Mouse (Mus musculus): Measurements from ENCODE around the gene Ccdc106. TPM values are rescaled to one million over a fixed set of nuclear protein-coding genes. Genes with fewer than 3 reads are reported as not detected.

Ccdc106 gene
- polyA plus RNA-seq, 1 experiment from 2014 or later = 2.9 TPM

- peaks cover 49% of the 10 kb centered on the region for H3K36me3 ChIP-seq (ENCODE audit: control insufficient read depth, insufficient read depth, low read length)
- H3K9ac ChIP-seq (ENCODE audit: low read depth, low read length) = no peak overlapping the region
- ATAC-seq (replicated peaks; ENCODE audit: insufficient number of reproducible peaks, low FRiP score, low TSS enrichment) = no peak
- peaks cover 4% of the 10 kb centered on the region; the same call in 1 of the 2 replicates for H3K4me1 ChIP-seq (ENCODE audit: control insufficient read depth, insufficient read depth, low read length)
- no peak overlapping the region for H3K4me2 ChIP-seq
- no peaks in the 10 kb centered on the region for H3K27me3 ChIP-seq (ENCODE audit: control insufficient read depth, insufficient read depth, low read length)
- peaks cover 19% of the 10 kb centered on the region for H3K9me3 ChIP-seq (replicated peaks; ENCODE audit: control insufficient read depth, low read length)
- WGBS (ENCODE audit: insufficient replicate concordance) = 91% methylated on average over 17 of the region's 17 CpGs
- no peak overlapping the region for H3K4me3 ChIP-seq (ENCODE audit: low read depth, low read length)
- H3K27ac ChIP-seq (ENCODE audit: low read depth, low read length) = no peak overlapping the region
Measured at GRCm38 (mm10) chr7:5035628-5036027, 15.3 kb downstream of the Ccdc106 start.

- Histone ChIP-seq H3K9ac (ENCODE audit: low read depth, low read length) (no peak overlapping the region), H3K36me3 (ENCODE audit: control insufficient read depth, insufficient read depth, low read length) (peaks cover 44% of the 10 kb centered on the region), H3K4me2 (no peak overlapping the region), H3K27me3 (ENCODE audit: control insufficient read depth, insufficient read depth, low read length) (no peaks in the 10 kb centered on the region), H3K9me3 (replicated peaks; ENCODE audit: control insufficient read depth, low read length) (peaks cover 13% of the 10 kb centered on the region), H3K4me3 (ENCODE audit: low read depth, low read length) (no peak overlapping the region), H3K27ac (ENCODE audit: low read depth, low read length) (no peak overlapping the region), H3K4me1 (ENCODE audit: control insufficient read depth, insufficient read depth, low read length) (peaks cover 4% of the 10 kb centered on the region; the same call in 1 of the 2 replicates)
- 83% methylated on average over 9 of the region's 9 CpGs for WGBS (ENCODE audit: insufficient replicate concordance)
- no peak for ATAC-seq (replicated peaks; ENCODE audit: insufficient number of reproducible peaks, low FRiP score, low TSS enrichment)
Measured at GRCm38 (mm10) chr7:5036136-5036535, 15.8 kb downstream of the Ccdc106 start.

- peaks cover 5% of the 10 kb centered on the region for H3K9me3 ChIP-seq (replicated peaks; ENCODE audit: control insufficient read depth, low read length)
- H3K4me2 ChIP-seq = no peak overlapping the region; the same call in 1 of the 2 replicates
- peaks cover 4% of the 10 kb centered on the region; the same call in 1 of the 2 replicates for H3K4me1 ChIP-seq (ENCODE audit: control insufficient read depth, insufficient read depth, low read length)
- WGBS (ENCODE audit: insufficient replicate concordance) = 87% methylated on average over 7 of the region's 7 CpGs
- ATAC-seq (replicated peaks; ENCODE audit: insufficient number of reproducible peaks, low FRiP score, low TSS enrichment) = no peak
- no peak overlapping the region for H3K27ac ChIP-seq (ENCODE audit: low read depth, low read length)
- peaks cover 35% of the 10 kb centered on the region for H3K36me3 ChIP-seq (ENCODE audit: control insufficient read depth, insufficient read depth, low read length)
- H3K9ac ChIP-seq (ENCODE audit: low read depth, low read length) = no peak overlapping the region
- H3K27me3 ChIP-seq (ENCODE audit: control insufficient read depth, insufficient read depth, low read length) = no peaks in the 10 kb centered on the region
- H3K4me3 ChIP-seq (ENCODE audit: low read depth, low read length) = no peak overlapping the region; the same call in 1 of the 2 replicates
Measured at GRCm38 (mm10) chr7:5037026-5037425, 16.7 kb downstream of the Ccdc106 start.

- no peak for ATAC-seq (replicated peaks; ENCODE audit: insufficient number of reproducible peaks, low FRiP score, low TSS enrichment)
- H3K4me3 ChIP-seq (ENCODE audit: low read depth, low read length) = peak overlapping the region; percentile 62
- WGBS (ENCODE audit: insufficient replicate concordance) = 78% methylated on average over 8 of the region's 8 CpGs
- peaks cover 31% of the 10 kb centered on the region for H3K36me3 ChIP-seq (ENCODE audit: control insufficient read depth, insufficient read depth, low read length)
- H3K4me2 ChIP-seq = peak overlapping the region; percentile 71
- peaks cover 4% of the 10 kb centered on the region; the same call in 1 of the 2 replicates for H3K4me1 ChIP-seq (ENCODE audit: control insufficient read depth, insufficient read depth, low read length)
- no peaks in the 10 kb centered on the region for H3K27me3 ChIP-seq (ENCODE audit: control insufficient read depth, insufficient read depth, low read length)
- peak overlapping the region; percentile 89; the same call in 1 of the 2 replicates for H3K27ac ChIP-seq (ENCODE audit: low read depth, low read length)
- peaks cover under 1% of the 10 kb centered on the region for H3K9me3 ChIP-seq (replicated peaks; ENCODE audit: control insufficient read depth, low read length)
- no peak overlapping the region for H3K9ac ChIP-seq (ENCODE audit: low read depth, low read length)
Measured at GRCm38 (mm10) chr7:5037467-5037866, 17.1 kb downstream of the Ccdc106 start.

GRCm38 (mm10) chr7:5038109-5038732 is 17.9 kb downstream of the Ccdc106 start, which contains the start of gene Zfp784:
Zfp784 (minus strand) TSS chr7:5038446.
- 0% methylated on average over 48 of the region's 48 CpGs for WGBS (ENCODE audit: insufficient replicate concordance)
- peaks cover 24% of the 10 kb centered on the region for H3K36me3 ChIP-seq (ENCODE audit: control insufficient read depth, insufficient read depth, low read length)
- H3K9me3 ChIP-seq (replicated peaks; ENCODE audit: control insufficient read depth, low read length) = no peaks in the 10 kb centered on the region
- peak; percentile 95 for ATAC-seq (replicated peaks; ENCODE audit: insufficient number of reproducible peaks, low FRiP score, low TSS enrichment)
- peak within 1 kb of the TSS; percentile 71 for H3K4me2 ChIP-seq
- H3K27me3 ChIP-seq (ENCODE audit: control insufficient read depth, insufficient read depth, low read length) = no peaks in the 10 kb centered on the region
- peak within 1 kb of the TSS; percentile 62 for H3K4me3 ChIP-seq (ENCODE audit: low read depth, low read length)
- H3K4me1 ChIP-seq (ENCODE audit: control insufficient read depth, insufficient read depth, low read length) = peaks cover 4% of the 10 kb centered on the region; the same call in 1 of the 2 replicates
- peak within 1 kb of the TSS; percentile 89 for H3K27ac ChIP-seq (ENCODE audit: low read depth, low read length)
- H3K9ac ChIP-seq (ENCODE audit: low read depth, low read length) = peak within 1 kb of the TSS; percentile 80

GRCm38 (mm10) chr7:5038940-5039339 is 18.6 kb downstream of the Ccdc106 start:
- WGBS (ENCODE audit: insufficient replicate concordance) = 35% methylated on average over 5 of the region's 5 CpGs
- peak overlapping the region; percentile 89; the same call in 1 of the 2 replicates for H3K27ac ChIP-seq (ENCODE audit: low read depth, low read length)

GRCm38 (mm10) chr7:5044981-5045380 is 24.6 kb downstream of the Ccdc106 start:
- Histone ChIP-seq H3K4me3 (ENCODE audit: low read depth, low read length) (no peak overlapping the region), H3K9me3 (replicated peaks; ENCODE audit: control insufficient read depth, low read length) (no peaks in the 10 kb centered on the region), H3K27ac (ENCODE audit: low read depth, low read length) (no peak overlapping the region), H3K9ac (ENCODE audit: low read depth, low read length) (no peak overlapping the region), H3K27me3 (ENCODE audit: control insufficient read depth, insufficient read depth, low read length) (no peaks in the 10 kb centered on the region), H3K4me1 (ENCODE audit: control insufficient read depth, insufficient read depth, low read length) (no peaks in the 10 kb centered on the region), H3K4me2 (no peak overlapping the region), H3K36me3 (ENCODE audit: control insufficient read depth, insufficient read depth, low read length) (no peaks in the 10 kb centered on the region; the same call in 1 of the 2 replicates)
- 52% methylated on average over 2 of the region's 2 CpGs for WGBS (ENCODE audit: insufficient replicate concordance)
- ATAC-seq (replicated peaks; ENCODE audit: insufficient number of reproducible peaks, low FRiP score, low TSS enrichment) = no peak

More at GRCm38 (mm10) chr7:5038940-5039339, 18.6 kb downstream of the Ccdc106 start:
- Histone ChIP-seq H3K27me3 (ENCODE audit: control insufficient read depth, insufficient read depth, low read length) (no peaks in the 10 kb centered on the region), H3K36me3 (ENCODE audit: control insufficient read depth, insufficient read depth, low read length) (peaks cover 17% of the 10 kb centered on the region), H3K9me3 (replicated peaks; ENCODE audit: control insufficient read depth, low read length) (no peaks in the 10 kb centered on the region), H3K4me3 (ENCODE audit: low read depth, low read length) (peak overlapping the region; percentile 62), H3K9ac (ENCODE audit: low read depth, low read length) (peak overlapping the region; percentile 80), H3K4me1 (ENCODE audit: control insufficient read depth, insufficient read depth, low read length) (peaks cover 4% of the 10 kb centered on the region; the same call in 1 of the 2 replicates), H3K4me2 (peak overlapping the region; percentile 71)
- no peak for ATAC-seq (replicated peaks; ENCODE audit: insufficient number of reproducible peaks, low FRiP score, low TSS enrichment)

GRCm38 (mm10) chr7:5046112-5046511 is 25.8 kb downstream of the Ccdc106 start:
- H3K27me3 ChIP-seq (ENCODE audit: control insufficient read depth, insufficient read depth, low read length) = no peaks in the 10 kb centered on the region
- H3K4me2 ChIP-seq = no peak overlapping the region
- H3K27ac ChIP-seq (ENCODE audit: low read depth, low read length) = no peak overlapping the region
- H3K36me3 ChIP-seq (ENCODE audit: control insufficient read depth, insufficient read depth, low read length) = no peaks in the 10 kb centered on the region; the same call in 1 of the 2 replicates
- no peaks in the 10 kb centered on the region for H3K9me3 ChIP-seq (replicated peaks; ENCODE audit: control insufficient read depth, low read length)
- H3K9ac ChIP-seq (ENCODE audit: low read depth, low read length) = no peak overlapping the region
- no peak for ATAC-seq (replicated peaks; ENCODE audit: insufficient number of reproducible peaks, low FRiP score, low TSS enrichment)
- no peak overlapping the region for H3K4me3 ChIP-seq (ENCODE audit: low read depth, low read length)
- WGBS (ENCODE audit: insufficient replicate concordance) = 73% methylated on average over 2 of the region's 2 CpGs
- H3K4me1 ChIP-seq (ENCODE audit: control insufficient read depth, insufficient read depth, low read length) = no peaks in the 10 kb centered on the region
